ENCODE assay signal across 8 mouse cellular contexts in genomic region chr11:74833536-74834358, GRCm38 (mm10). TPM values are rescaled to one million over a fixed set of nuclear protein-coding genes. Genes with fewer than 3 reads are reported as not detected.
DNase-seq lines count a peak whose midpoint lies in the region; ATAC-seq and TF ChIP-seq lines count a peak whose summit lies in the region.

No protein-coding gene starts in this region.

- H3K27me3 ChIP-seq in CH12.LX (replicated peaks), result no peaks in the 10 kb centered on the region
- no peaks in the 10 kb centered on the region for H3K27me3 ChIP-seq in forebrain, postnatal 0 days (ENCODE audit: insufficient read depth, low read length)
- no peaks in the 10 kb centered on the region for H3K27me3 ChIP-seq in limb, embryonic 14.5 days (ENCODE audit: control insufficient read depth, insufficient read depth, low read length)
- H3K27me3 ChIP-seq in stomach, postnatal 0 days (ENCODE audit: control insufficient read depth, insufficient read depth, low read length), result no peaks in the 10 kb centered on the region

- 87% methylated on average over 8 of the region's 8 CpGs for WGBS in forebrain, postnatal 0 days
- WGBS in limb, embryonic 14.5 days, result 80% methylated on average over 8 of the region's 8 CpGs
- WGBS in stomach, postnatal 0 days, result 79% methylated on average over 8 of the region's 8 CpGs

- TF ChIP-seq POLR2A in CH12.LX (IDR thresholded peaks at IDR 0.05; ENCODE audit: low read depth, low read length), result no peak
- no peak for TF ChIP-seq POLR2A in limb, embryonic 14.5 days (IDR thresholded peaks at IDR 0.05; ENCODE audit: borderline replicate concordance, extremely low read depth, insufficient read depth, insufficient read length)

- peak overlapping the region; percentile 87; the same call in 1 of the 2 replicates for H3K4me2 ChIP-seq in CH12.LX (ENCODE audit: insufficient read depth, low read depth, poor library complexity, severe bottlenecking)
- peak overlapping the region; percentile 78 for H3K4me2 ChIP-seq in forebrain, postnatal 0 days (ENCODE audit: low read depth)
- H3K4me2 ChIP-seq in limb, embryonic 14.5 days (replicated peaks; ENCODE audit: low read depth, low read length, severe bottlenecking), result no peak overlapping the region
- no peak overlapping the region for H3K4me2 ChIP-seq in stomach, postnatal 0 days (replicated peaks; ENCODE audit: low read depth)

- no peak for TF ChIP-seq EP300 in CH12.LX (IDR thresholded peaks at IDR 0.05; ENCODE audit: low read length)
- TF ChIP-seq EP300 in stomach, postnatal 0 days (optimal IDR thresholded peaks at IDR 0.05), result no peak

- ATAC-seq in cerebellum, adult (ENCODE audit: insufficient number of reproducible peaks, low FRiP score, low TSS enrichment), result no peak
- no peak for ATAC-seq in forebrain, postnatal 0 days
- no peak for ATAC-seq in limb, embryonic 14.5 days (ENCODE audit: low FRiP score, low read depth)
- ATAC-seq in stomach, postnatal 0 days (ENCODE audit: low FRiP score, low TSS enrichment), result no peak

- H3K9me3 ChIP-seq in CH12.LX (replicated peaks; ENCODE audit: low read length), result no peaks in the 10 kb centered on the region
- no peaks in the 10 kb centered on the region for H3K9me3 ChIP-seq in forebrain, postnatal 0 days (ENCODE audit: low read length)
- H3K9me3 ChIP-seq in limb, embryonic 14.5 days (ENCODE audit: control insufficient read depth, low read length), result no peaks in the 10 kb centered on the region
- no peaks in the 10 kb centered on the region for H3K9me3 ChIP-seq in stomach, postnatal 0 days (ENCODE audit: control insufficient read depth, low read length)

- H3K4me1 ChIP-seq in CH12.LX (ENCODE audit: control insufficient read depth in 1 of 2, insufficient read depth in 2 of 2), result peaks cover 8 to 58% of the 10 kb centered on the region in 2 experiments; a peak in 3 of 4 replicates
- H3K4me1 ChIP-seq in forebrain, postnatal 0 days (ENCODE audit: insufficient read depth), result peaks cover 11% of the 10 kb centered on the region; the same call in 1 of the 2 replicates
- peaks cover 38% of the 10 kb centered on the region for H3K4me1 ChIP-seq in limb, embryonic 14.5 days (ENCODE audit: control insufficient read depth, insufficient read depth, low read length)
- H3K4me1 ChIP-seq in stomach, postnatal 0 days (replicated peaks; ENCODE audit: control insufficient read depth, insufficient read depth), result peaks cover 12% of the 10 kb centered on the region; the same call in 1 of the 2 replicates

- no peak overlapping the region for H3K9ac ChIP-seq in CH12.LX (ENCODE audit: insufficient read depth, low read depth)
- H3K9ac ChIP-seq in forebrain, postnatal 0 days, result 0 out of 2 replicates have a peak overlapping the region, but pooled peaks have one; percentile 97
- H3K9ac ChIP-seq in limb, embryonic 14.5 days (ENCODE audit: low read depth, low read length, severe bottlenecking), result no peak overlapping the region
- H3K9ac ChIP-seq in stomach, postnatal 0 days (ENCODE audit: low read length), result no peak overlapping the region

- H3K79me2 ChIP-seq in CH12.LX (replicated peaks; ENCODE audit: control insufficient read depth, extremely low read depth, insufficient read depth, poor library complexity, severe bottlenecking), result peaks cover 7% of the 10 kb centered on the region

- peaks cover 5 to 27% of the 10 kb centered on the region in 2 experiments for H3K36me3 ChIP-seq in CH12.LX (replicated peaks in 1 of 2; ENCODE audit: control insufficient read depth in 1 of 2, insufficient read depth in 1 of 2, low read length in 1 of 2)
- H3K36me3 ChIP-seq in forebrain, postnatal 0 days (ENCODE audit: insufficient read depth), result peaks cover 8% of the 10 kb centered on the region; the same call in 1 of the 2 replicates
- H3K36me3 ChIP-seq in limb, embryonic 14.5 days (ENCODE audit: control insufficient read depth, insufficient read depth, low read length), result peaks cover 5% of the 10 kb centered on the region
- H3K36me3 ChIP-seq in stomach, postnatal 0 days (ENCODE audit: control insufficient read depth, insufficient read depth, low read length), result no peaks in the 10 kb centered on the region; the same call in 1 of the 2 replicates

- H3K27ac ChIP-seq in CH12.LX (ENCODE audit: insufficient read depth, low read depth), result no peak overlapping the region
- H3K27ac ChIP-seq in forebrain, postnatal 0 days (ENCODE audit: low read depth, low read length), result no peak overlapping the region
- H3K27ac ChIP-seq in limb, embryonic 14.5 days (replicated peaks; ENCODE audit: low read depth, low read length), result 0 out of 2 replicates have a peak overlapping the region, but pooled peaks have one; percentile 13
- H3K27ac ChIP-seq in stomach, postnatal 0 days (replicated peaks), result peak overlapping the region; percentile 71; the same call in 1 of the 2 replicates

- in situ Hi-C loops in CH12.LX (cut with MboI; ENCODE audit: low pct_ligation_motif_present, low pct_unique_long_range_greater_than_20kb, low sequenced_read_pairs), result loop anchor here (25.0 kb wide), 1 partner anchor 446 kb away; no protein-coding TSS in a partner anchor

- no peak overlapping the region for H3K4me3 ChIP-seq in CH12.LX (replicated peaks in 1 of 3; ENCODE audit: low read depth in 2 of 3, low read length in 2 of 3, poor library complexity in 1 of 3)
- H3K4me3 ChIP-seq in forebrain, postnatal 0 days (ENCODE audit: low read depth, low read length), result peak overlapping the region; percentile 99; the same call in 1 of the 2 replicates
- H3K4me3 ChIP-seq in limb, embryonic 14.5 days (replicated peaks; ENCODE audit: low read length), result no peak overlapping the region
- H3K4me3 ChIP-seq in stomach, postnatal 0 days (ENCODE audit: low read depth, low read length), result no peak overlapping the region

- dilution Hi-C loops in CH12.LX (cut with MboI; ENCODE audit: extremely low pct_ligation_motif_present, extremely low pct_unique_long_range_greater_than_20kb, low sequenced_read_pairs), result no loop called here

- no peak for TF ChIP-seq CTCF in CH12.LX (conservative IDR thresholded peaks at IDR 0.05 in 1 of 2, IDR thresholded peaks at IDR 0.05 in 1 of 2; ENCODE audit: low read depth in 2 of 2, low read length in 2 of 2)
- no peak for TF ChIP-seq CTCF in forebrain, postnatal 0 days (IDR thresholded peaks at IDR 0.05; ENCODE audit: low read depth)
- no peak for TF ChIP-seq CTCF in stomach, postnatal 0 days (IDR thresholded peaks at IDR 0.05; ENCODE audit: low read depth)

- no peak for TF ChIP-seq RAD21 in CH12.LX (IDR thresholded peaks at IDR 0.05; ENCODE audit: low read depth, low read length)

- DNase-seq in cerebellum, adult 9-11 months, result peak; percentile 69
- no peak for DNase-seq in CH12.LX (ENCODE audit: extremely low read depth)
- DNase-seq in forebrain, postnatal 0 days, result no peak
- no peak for DNase-seq in limb, embryonic 14.5 days (ENCODE audit: low spot score)
- no peak for DNase-seq in stomach, postnatal 0 days (ENCODE audit: low spot score)
- DNase-seq in layer of hippocampus, postnatal 25 days (ENCODE audit: extremely low spot score in 1 of 2, low spot score in 1 of 2), result no peak
- no peak for DNase-seq in thymus, postnatal 4 days

TF ChIP-seq in CH12.LX, 34 proteins besides CTCF, POLR2A, EP300 and RAD21:
- TF ChIP-seq TCF12 (IDR thresholded peaks at IDR 0.05; ENCODE audit: low read depth, low read length) (no peak), BHLHE40 (IDR thresholded peaks at IDR 0.05; ENCODE audit: low read depth, low read length) (0 out of 2 replicates have a peak, but pooled peaks have one; percentile 5), NELFE (IDR thresholded peaks at IDR 0.05; ENCODE audit: low read depth, low read length) (no peak)

RNA-seq across cellular contexts. Expression of gene Mnt, which starts 3.0 kb away (rescaled TPM):
- total RNA-seq in CH12.LX (2012; rRNA removed) (3.6 and 4.7 TPM in 2 replicates), CH12.LX (2014; rRNA removed) (1.4 and 1.6 TPM in 2 replicates)
- polyA plus RNA-seq in CH12.LX (2012; ENCODE audit: insufficient read length, low read depth), result 29.0 and 30.6 TPM in 2 replicates
- 14.2 and 15.9 TPM in 2 replicates for total RNA-seq in forebrain, postnatal 0 days (2014; rRNA removed)
- polyA plus RNA-seq in forebrain, postnatal 0 days (2015; fragmentation: Nextera tagmentation; extraction: Ambion mirVana), result 6.8 and 8.1 TPM in 2 replicates
- 17.9 and 25.0 TPM in 2 replicates for polyA plus RNA-seq in limb, embryonic 14.5 days (2012; rRNA removed)
- 6.0 and 7.1 TPM in 2 replicates for polyA plus RNA-seq in limb, embryonic 14.5 days (2014; fragmentation: Nextera tagmentation; extraction: Ambion mirVana)
- polyA plus RNA-seq in stomach, postnatal 0 days (2015; fragmentation: Nextera tagmentation; extraction: Ambion mirVana), result 2.5 and 2.6 TPM in 2 replicates
- total RNA-seq in layer of hippocampus, postnatal 25 days (2021), result 10 to 100 TPM; 28.9 to 34.4 TPM

Comparison
In these comparisons a context has a peak if more than half of its experiments do, and no peak if none do; other contexts are left out.
1. H3K27ac ChIP-seq: peak in limb, embryonic 14.5 days (single experiment) and stomach, postnatal 0 days (single experiment); none in CH12.LX (single experiment) and forebrain, postnatal 0 days (single experiment).
2. H3K4me2 ChIP-seq: peak in CH12.LX (single experiment) and forebrain, postnatal 0 days (single experiment); none in limb, embryonic 14.5 days (single experiment) and stomach, postnatal 0 days (single experiment).